Mouse (Mus musculus) adrenal gland, postnatal 25 days (tissue): ENCODE results near the gene Gli2. TPM values are rescaled to one million over a fixed set of nuclear protein-coding genes. Genes with fewer than 3 reads are reported as not detected.

Experiments
- DNase-seq: peaks from one replicate; pipeline ENCODE4 v3.0.0; 2021; ENCODE audit warnings: mixed read lengths
- long read RNA-seq: library from polyadenylated mRNA; stranded (forward); transcript quantifications from one replicate; pipeline ENCODE4 v2.0.0, GENCODE M21; 2021
- total RNA-seq: library from RNA; stranded (reverse); gene quantifications from 2 replicates; pipeline ENCODE4 v1.2.3, GENCODE M21; 2021

Gene Gli2
- 0.76 and 0.79 TPM in 2 replicates for total RNA-seq
- long read RNA-seq = 0 reads

GRCm38 (mm10) chr1:119053402-119053841, at the start of gene Gli2:
TSS of gene Gli2 (minus strand) at chr1:119053619.
- DNase-seq = peak; percentile 86

- peak; percentile 20 for DNase-seq
Observed at GRCm38 (mm10) chr1:119097921-119098521, 44.6 kb upstream of the Gli2 start.

- DNase-seq = peak; percentile 70
Observed at GRCm38 (mm10) chr1:119093739-119094138, 40.3 kb upstream of the Gli2 start.

GRCm38 (mm10) chr1:119089887-119090620, 36.6 kb upstream of the Gli2 start:
- peak; percentile 19 for DNase-seq

GRCm38 (mm10) chr1:119087539-119087938, 34.1 kb upstream of the Gli2 start:
- DNase-seq = peak; percentile 71

- DNase-seq = no peak
Observed at GRCm38 (mm10) chr1:119085771-119086170, 32.4 kb upstream of the Gli2 start.

- no peak for DNase-seq
Observed at GRCm38 (mm10) chr1:119083468-119083921, 30.1 kb upstream of the Gli2 start.

GRCm38 (mm10) chr1:119082231-119082991, 29.0 kb upstream of the Gli2 start:
- DNase-seq = peak; percentile 47

- DNase-seq = no peak
Observed at GRCm38 (mm10) chr1:119077933-119078332, 24.5 kb upstream of the Gli2 start.

- DNase-seq = no peak
Observed at GRCm38 (mm10) chr1:119076333-119076732, 22.9 kb upstream of the Gli2 start.

- no peak for DNase-seq
Observed at GRCm38 (mm10) chr1:119075916-119076315, 22.5 kb upstream of the Gli2 start.

- DNase-seq = no peak
Observed at GRCm38 (mm10) chr1:119075500-119075899, 22.1 kb upstream of the Gli2 start.

- DNase-seq = no peak
Observed at GRCm38 (mm10) chr1:119074910-119075309, 21.5 kb upstream of the Gli2 start.

GRCm38 (mm10) chr1:119073876-119074275, 20.5 kb upstream of the Gli2 start:
- DNase-seq = no peak

GRCm38 (mm10) chr1:119064892-119065671, 11.7 kb upstream of the Gli2 start:
- DNase-seq = no peak

GRCm38 (mm10) chr1:119056491-119056890, 3.1 kb upstream of the Gli2 start:
- no peak for DNase-seq

GRCm38 (mm10) chr1:119055801-119056200, 2.4 kb upstream of the Gli2 start:
- DNase-seq = no peak

- no peak for DNase-seq
Observed at GRCm38 (mm10) chr1:119054468-119054867, 1.0 kb upstream of the Gli2 start.

GRCm38 (mm10) chr1:119053872-119054354, 494 bp upstream of the Gli2 start:
- no peak for DNase-seq

GRCm38 (mm10) chr1:119052631-119053177, 715 bp downstream of the Gli2 start:
- DNase-seq = peak; percentile 6

- DNase-seq = no peak
Observed at GRCm38 (mm10) chr1:119051938-119052551, 1.4 kb downstream of the Gli2 start.
